Mouse (Mus musculus): ENCODE measurements at regions not wholly inside any gene's neighbourhood (a gene's known extent, or its start where the extent isn't known, plus 50 kb on each side); places are given as distances from the start of the nearest gene placed in this dataset.

GRCm38 (mm10) chr12:56020547-56020946 is 184.4 kb downstream of the Brms1l start:
- TF ChIP-seq CTCF (IDR thresholded peaks at IDR 0.05; ENCODE audit: control insufficient read depth, insufficient read depth, low read length) (no peak), POLR2A (IDR thresholded peaks at IDR 0.05; ENCODE audit: borderline replicate concordance, control insufficient read depth, low read depth, low read length) (no peak)

Measured in bone marrow, adult 2 months (tissue).